Mouse (Mus musculus) bone marrow, adult 2 months (tissue): ENCODE data around the gene Zfp64.

Experiments used
- CTCF ChIP-seq: fragments of 200-500 bp; IDR thresholded peaks from 2 replicates; pipeline ENCODE4 v1.5.1; 2011; ENCODE audit warnings: low read length, control low read depth; ENCODE audit not compliant: control insufficient read depth, insufficient read depth
- POLR2A ChIP-seq: fragments of 200-500 bp; IDR thresholded peaks from 2 replicates; pipeline ENCODE4 v1.6.1; 2011; ENCODE audit warnings: low read depth, mild to moderate bottlenecking, control low read depth, low read length, borderline replicate concordance; ENCODE audit not compliant: control insufficient read depth

DNA sequence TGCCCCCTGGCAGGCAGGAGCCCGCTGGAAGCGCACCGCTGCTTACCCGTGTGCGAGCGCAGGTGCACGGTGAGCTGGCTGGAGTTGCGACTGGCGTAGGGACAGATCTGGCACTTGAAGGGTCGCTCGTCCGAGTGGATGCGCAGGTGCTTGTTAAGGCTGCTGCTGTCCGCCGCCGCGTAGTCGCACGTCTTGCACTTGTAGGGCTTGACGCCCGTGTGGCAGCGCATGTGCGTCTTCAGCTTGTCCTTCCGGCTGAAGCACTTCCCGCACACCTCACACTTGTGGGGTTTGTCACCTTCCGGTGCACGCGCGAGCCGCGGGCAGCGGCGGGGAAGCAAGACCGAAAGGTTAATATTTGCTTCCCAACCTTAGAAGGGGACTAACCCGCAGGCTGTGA lies 20.2 kb downstream of the Zfp64 start:
- no peak for TF ChIP-seq POLR2A
- no peak for TF ChIP-seq CTCF
